Mouse (Mus musculus) olfactory bulb, adult 2 months (tissue): Measurements from ENCODE around the gene Crhr1.

Source experiments
- CTCF ChIP-seq: fragments of 200-500 bp; IDR thresholded peaks from 2 replicates; pipeline ENCODE4 v1.5.1; 2012; ENCODE audit warnings: low read depth, mild to moderate bottlenecking, low read length, moderate library complexity; ENCODE audit not compliant: insufficient read depth
- POLR2A ChIP-seq: fragments of 200-500 bp; IDR thresholded peaks from 2 replicates; pipeline ENCODE4 v1.6.1; 2012; ENCODE audit warnings: mild to moderate bottlenecking, low read depth, low read length, moderate library complexity; ENCODE audit not compliant: insufficient read depth

DNA sequence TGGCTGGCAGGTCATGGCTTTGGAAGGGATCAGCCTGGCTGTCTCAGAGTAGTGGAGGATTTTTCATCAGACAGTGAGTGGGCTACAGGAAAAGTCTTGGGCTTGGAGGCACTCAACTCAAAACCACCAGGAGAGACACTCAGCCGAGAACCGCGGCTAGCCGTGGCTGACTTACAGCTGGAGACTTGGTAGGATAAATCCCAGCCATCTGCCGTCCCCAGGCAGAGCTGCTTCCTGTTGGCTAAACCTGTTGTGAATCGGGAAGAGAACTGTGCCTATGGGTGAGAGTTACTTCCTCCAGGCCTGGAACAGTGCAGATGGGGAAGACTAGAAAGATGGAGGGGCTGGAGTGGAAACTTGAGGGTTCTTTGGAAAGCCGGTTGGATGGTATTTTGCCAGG, 9.7 kb upstream of the Crhr1 start:
- TF ChIP-seq POLR2A (no peak), CTCF (no peak)
